Mouse (Mus musculus) CH12.LX (cell line): ENCODE results near the gene Olfr1423.

Source experiments
- CHD2 ChIP-seq: IDR thresholded peaks from 2 replicates; pipeline ENCODE4 v1.6.1; 2011; ENCODE audit warnings: low read length, improper control_type of control experiment
- CTCF ChIP-seq, 2 experiments: IDR thresholded peaks in 1 of 2; conservative IDR thresholded peaks in 1 of 2; 2 replicates each; pipeline ENCODE4 v1.5.1; 2011 to 2012; ENCODE audit warnings: low read depth in 2 of 2, low read length in 2 of 2, improper control_type of control experiment in 1 of 2, inconsistent platforms in 1 of 2, mild to moderate bottlenecking in 1 of 2, moderate library complexity in 1 of 2
- EP300 ChIP-seq: IDR thresholded peaks from 2 replicates; pipeline ENCODE4 v1.6.1; 2011; ENCODE audit warnings: low read length, improper control_type of control experiment
- POLR2A ChIP-seq: IDR thresholded peaks from 2 replicates; pipeline ENCODE4 v1.6.1; 2011; ENCODE audit warnings: low read depth, mild to moderate bottlenecking, improper control_type of control experiment, low read length
- ZC3H11A ChIP-seq: IDR thresholded peaks from 2 replicates; pipeline ENCODE4 v1.6.1; 2012; ENCODE audit warnings: low read depth, mild to moderate bottlenecking, inconsistent platforms, low read length, improper control_type of control experiment

DNA sequence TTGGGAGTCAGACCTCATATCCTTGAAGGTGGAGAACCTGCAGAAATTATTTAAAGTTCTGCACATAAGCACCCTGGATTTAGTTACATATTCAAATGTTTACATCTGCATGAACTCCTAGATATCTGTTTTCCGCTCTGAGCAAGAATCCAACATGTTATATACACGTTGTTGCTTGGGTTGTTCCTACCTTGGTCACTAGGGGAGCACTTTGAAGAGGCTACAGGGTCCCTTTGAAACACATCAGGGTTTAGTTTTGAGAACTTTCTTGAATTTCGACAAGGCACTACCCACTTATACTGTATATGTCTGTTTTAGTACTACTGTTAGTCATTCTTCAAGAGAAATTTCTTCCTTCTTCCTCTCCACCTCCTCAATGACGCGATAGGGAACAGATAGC lies 2.0 kb upstream of the Olfr1423 start:
- TF ChIP-seq ZC3H11A (no peak), EP300 (no peak), CHD2 (no peak), CTCF (conservative IDR thresholded peaks at IDR 0.05 in 1 of 2, IDR thresholded peaks at IDR 0.05 in 1 of 2; ENCODE audit: low read depth in 2 of 2, low read length in 2 of 2) (no peak), POLR2A (no peak)
